Mouse (Mus musculus) embryonic facial prominence, embryonic 10.5 days (tissue): ENCODE measurements around the gene Nek2. TPM values are rescaled to one million over a fixed set of nuclear protein-coding genes. Genes with fewer than 3 reads are reported as not detected.

ENCODE experiments used
- DNase-seq: peaks from one replicate; pipeline ENCODE4 v3.0.0-alpha.2; 2017; ENCODE audit warnings: low spot score
- H3K27ac ChIP-seq: fragments of 300-500 bp; sonication (generic); replicated peaks from 2 replicates; pipeline ENCODE4 v1.5.1; 2016; ENCODE audit warnings: mild to moderate bottlenecking
- H3K27me3 ChIP-seq: fragments of 300-500 bp; sonication (generic); replicated peaks from 2 replicates; pipeline ENCODE4 v1.6.1; 2016; ENCODE audit warnings: low read depth, mild to moderate bottlenecking; ENCODE audit not compliant: poor library complexity, severe bottlenecking
- H3K36me3 ChIP-seq: fragments of 300-500 bp; sonication (generic); replicated peaks from 2 replicates; pipeline ENCODE4 v1.6.1; 2016; ENCODE audit warnings: mild to moderate bottlenecking, moderate library complexity
- H3K4me1 ChIP-seq: fragments of 300-500 bp; sonication (generic); 2 replicates; pipeline ENCODE4 v1.6.1; 2016
- H3K4me3 ChIP-seq: fragments of 300-500 bp; sonication (generic); 2 replicates; pipeline ENCODE4 v1.5.1; 2016; ENCODE audit warnings: mild to moderate bottlenecking, moderate library complexity
- H3K9me3 ChIP-seq: fragments of 300-500 bp; sonication (generic); 2 replicates; pipeline ENCODE4 v1.6.1; 2016; ENCODE audit warnings: mild to moderate bottlenecking
- WGBS: fragments of 180-500 bp; shearing (Covaris S2); methylation state at CpG from one replicate; pipeline ENCODE4 v1.1.7; 2016; 5-methylcytosine and 5-hydroxymethylcytosine counted together
- polyA plus RNA-seq: library from polyadenylated mRNA; unstranded; fragments of >200 nt; fragmentation: Nextera tagmentation; extraction: Ambion mirVana; gene quantifications from 2 replicates; pipeline ENCODE4 v1.2.1, GENCODE M21; 2016

The Nek2 gene
- polyA plus RNA-seq, 1 experiment from 2014 or later, result 60.0 TPM

- WGBS, result 44% methylated on average over 6 of the region's 6 CpGs
- DNase-seq, result no peak
- H3K36me3 ChIP-seq, result peaks cover 10% of the 10 kb centered on the region
- H3K27me3 ChIP-seq, result no peaks in the 10 kb centered on the region
- no peak overlapping the region for H3K27ac ChIP-seq
- peak overlapping the region; percentile 25; the same call in 1 of the 2 replicates for H3K4me3 ChIP-seq
- H3K9me3 ChIP-seq, result no peaks in the 10 kb centered on the region
- H3K4me1 ChIP-seq, result peaks cover 32% of the 10 kb centered on the region
Observed at GRCm38 (mm10) chr1:191818145-191818631, 3.1 kb upstream of the Nek2 start.

- peaks cover 18% of the 10 kb centered on the region for H3K36me3 ChIP-seq
- peaks cover 33% of the 10 kb centered on the region for H3K4me1 ChIP-seq
- no peak overlapping the region for H3K4me3 ChIP-seq
- H3K27ac ChIP-seq, result no peak overlapping the region
- H3K27me3 ChIP-seq, result no peaks in the 10 kb centered on the region
- no peak for DNase-seq
- no peaks in the 10 kb centered on the region for H3K9me3 ChIP-seq
Observed at GRCm38 (mm10) chr1:191819026-191819425, 2.2 kb upstream of the Nek2 start.

GRCm38 (mm10) chr1:191820951-191821325, 306 bp upstream of the Nek2 start:
- H3K4me3 ChIP-seq, result peak overlapping the region; percentile 93
- H3K9me3 ChIP-seq, result no peaks in the 10 kb centered on the region
- peaks cover 38% of the 10 kb centered on the region for H3K36me3 ChIP-seq
- H3K27ac ChIP-seq, result peak overlapping the region; percentile 97
- no peak for DNase-seq
- 5% methylated on average over 15 of the region's 15 CpGs for WGBS
- peaks cover 28% of the 10 kb centered on the region for H3K4me1 ChIP-seq
- no peaks in the 10 kb centered on the region for H3K27me3 ChIP-seq

GRCm38 (mm10) chr1:191829124-191829523, 7.9 kb downstream of the Nek2 start:
- peaks cover 100% of the 10 kb centered on the region for H3K36me3 ChIP-seq
- DNase-seq, result no peak
- peaks cover 6% of the 10 kb centered on the region for H3K4me1 ChIP-seq

GRCm38 (mm10) chr1:191833396-191833795, 12.2 kb downstream of the Nek2 start:
- Histone ChIP-seq H3K27me3 (no peaks in the 10 kb centered on the region), H3K4me3 (no peak overlapping the region), H3K4me1 (peaks cover 16% of the 10 kb centered on the region), H3K36me3 (peaks cover 66% of the 10 kb centered on the region), H3K27ac (no peak overlapping the region), H3K9me3 (no peaks in the 10 kb centered on the region)
- DNase-seq, result no peak
- WGBS, result 95% methylated on average over 6 of the region's 6 CpGs

More at GRCm38 (mm10) chr1:191829124-191829523, 7.9 kb downstream of the Nek2 start:
- 90% methylated on average over 3 of the region's 3 CpGs for WGBS
- no peaks in the 10 kb centered on the region for H3K27me3 ChIP-seq
- H3K27ac ChIP-seq, result no peak overlapping the region
- no peak overlapping the region for H3K4me3 ChIP-seq
- no peaks in the 10 kb centered on the region for H3K9me3 ChIP-seq

GRCm38 (mm10) chr1:191834825-191835224, 13.6 kb downstream of the Nek2 start:
- Histone ChIP-seq H3K9me3 (no peaks in the 10 kb centered on the region), H3K4me3 (no peak overlapping the region), H3K27me3 (no peaks in the 10 kb centered on the region), H3K36me3 (peaks cover 51% of the 10 kb centered on the region), H3K27ac (no peak overlapping the region), H3K4me1 (peaks cover 26% of the 10 kb centered on the region)
- 14% methylated on average over 19 of the region's 19 CpGs for WGBS
- DNase-seq, result peak; percentile 80

GRCm38 (mm10) chr1:191836318-191836985, 15.2 kb downstream of the Nek2 start:
- peaks cover 28% of the 10 kb centered on the region for H3K4me1 ChIP-seq
- H3K9me3 ChIP-seq, result no peaks in the 10 kb centered on the region
- no peak for DNase-seq
- no peaks in the 10 kb centered on the region for H3K27me3 ChIP-seq
- H3K4me3 ChIP-seq, result no peak overlapping the region
- WGBS, result 53% methylated on average over 5 of the region's 5 CpGs
- H3K27ac ChIP-seq, result no peak overlapping the region
- peaks cover 35% of the 10 kb centered on the region for H3K36me3 ChIP-seq

- DNase-seq, result no peak
- Histone ChIP-seq H3K27me3 (no peaks in the 10 kb centered on the region), H3K4me1 (peaks cover 28% of the 10 kb centered on the region), H3K4me3 (no peak overlapping the region), H3K36me3 (peaks cover 23% of the 10 kb centered on the region), H3K9me3 (no peaks in the 10 kb centered on the region), H3K27ac (no peak overlapping the region)
- 85% methylated on average over 3 of the region's 3 CpGs for WGBS
Observed at GRCm38 (mm10) chr1:191837691-191838090, 16.4 kb downstream of the Nek2 start.

GRCm38 (mm10) chr1:191838994-191839741, 17.9 kb downstream of the Nek2 start:
- peaks cover 28% of the 10 kb centered on the region for H3K4me1 ChIP-seq
- no peak overlapping the region for H3K4me3 ChIP-seq
- no peak for DNase-seq
- H3K9me3 ChIP-seq, result no peaks in the 10 kb centered on the region
- WGBS, result 74% methylated on average over 17 of the region's 17 CpGs
- peaks cover 8% of the 10 kb centered on the region for H3K36me3 ChIP-seq
- no peak overlapping the region for H3K27ac ChIP-seq
- no peaks in the 10 kb centered on the region for H3K27me3 ChIP-seq

GRCm38 (mm10) chr1:191840774-191841565, 19.7 kb downstream of the Nek2 start:
- Histone ChIP-seq H3K27ac (no peak overlapping the region), H3K4me3 (no peak overlapping the region), H3K27me3 (no peaks in the 10 kb centered on the region), H3K4me1 (peaks cover 28% of the 10 kb centered on the region), H3K36me3 (no peaks in the 10 kb centered on the region), H3K9me3 (no peaks in the 10 kb centered on the region)
- 85% methylated on average over 11 of the region's 11 CpGs for WGBS
- DNase-seq, result no peak

GRCm38 (mm10) chr1:191842247-191842646, 21.0 kb downstream of the Nek2 start:
- H3K4me3 ChIP-seq, result no peak overlapping the region
- no peak for DNase-seq
- no peaks in the 10 kb centered on the region for H3K36me3 ChIP-seq
- H3K27me3 ChIP-seq, result no peaks in the 10 kb centered on the region
- WGBS, result 89% methylated on average over 12 of the region's 12 CpGs
- H3K27ac ChIP-seq, result no peak overlapping the region
- no peaks in the 10 kb centered on the region for H3K9me3 ChIP-seq
- H3K4me1 ChIP-seq, result peaks cover 16% of the 10 kb centered on the region

GRCm38 (mm10) chr1:191846667-191847066, 25.4 kb downstream of the Nek2 start:
- H3K9me3 ChIP-seq, result no peaks in the 10 kb centered on the region
- 79% methylated on average over 5 of the region's 5 CpGs for WGBS
- no peaks in the 10 kb centered on the region for H3K27me3 ChIP-seq
- no peak for DNase-seq
- no peaks in the 10 kb centered on the region for H3K4me1 ChIP-seq
- no peaks in the 10 kb centered on the region for H3K36me3 ChIP-seq
- H3K4me3 ChIP-seq, result no peak overlapping the region
- H3K27ac ChIP-seq, result no peak overlapping the region
